Mouse (Mus musculus) spleen, postnatal 14 days (tissue): ENCODE measurements at regions not wholly inside any gene's neighbourhood (a gene's known extent, or its start where the extent isn't known, plus 50 kb on each side); places are given as distances from the start of the nearest gene placed in this dataset.

Experiments
- DNase-seq, 2 experiments: peaks; one replicate each; pipeline ENCODE4 v3.0.0; 2021 to 2022; ENCODE audit warnings: low spot score in 2 of 2

DNA sequence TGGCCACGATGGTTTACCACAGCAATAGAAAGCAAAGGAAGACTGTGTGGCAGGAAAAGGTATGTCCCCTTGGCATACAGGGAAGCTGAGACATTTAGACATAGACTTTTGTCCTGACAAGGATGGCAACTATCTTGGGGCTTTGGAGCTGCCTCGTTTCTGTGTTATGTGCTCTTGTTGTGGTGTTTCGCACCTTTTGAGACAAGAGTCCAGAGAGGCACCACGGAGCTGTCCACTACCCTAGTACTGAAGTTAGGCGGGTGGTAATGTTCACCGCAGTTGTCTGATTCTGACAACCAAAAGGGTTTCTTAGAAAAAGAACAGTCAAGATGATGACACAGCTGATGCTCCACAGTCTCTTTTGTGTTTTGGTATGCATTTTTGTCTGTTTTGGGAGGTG is 90.9 kb upstream of the Got2 start:
- DNase-seq, result no peak

DNA sequence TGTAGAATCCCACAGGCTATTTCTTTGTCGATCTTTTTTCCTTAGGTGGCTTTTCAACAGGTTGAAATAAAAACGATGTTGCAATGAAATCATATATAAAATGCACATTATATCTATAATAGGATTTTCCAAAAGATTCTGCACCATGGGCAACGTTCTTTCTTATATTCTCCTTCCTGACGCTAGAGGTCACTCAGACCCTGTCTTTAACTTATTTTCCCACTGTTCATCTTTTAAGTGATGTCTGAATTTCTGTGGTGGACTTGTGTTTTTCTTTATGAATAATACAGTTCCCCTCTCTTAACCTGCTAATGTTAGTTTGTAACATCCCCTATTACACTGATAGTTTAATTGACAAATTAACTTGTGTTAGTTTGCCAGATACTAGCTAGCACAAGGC is 86.5 kb upstream of the Got2 start:
- no peak for DNase-seq

DNA sequence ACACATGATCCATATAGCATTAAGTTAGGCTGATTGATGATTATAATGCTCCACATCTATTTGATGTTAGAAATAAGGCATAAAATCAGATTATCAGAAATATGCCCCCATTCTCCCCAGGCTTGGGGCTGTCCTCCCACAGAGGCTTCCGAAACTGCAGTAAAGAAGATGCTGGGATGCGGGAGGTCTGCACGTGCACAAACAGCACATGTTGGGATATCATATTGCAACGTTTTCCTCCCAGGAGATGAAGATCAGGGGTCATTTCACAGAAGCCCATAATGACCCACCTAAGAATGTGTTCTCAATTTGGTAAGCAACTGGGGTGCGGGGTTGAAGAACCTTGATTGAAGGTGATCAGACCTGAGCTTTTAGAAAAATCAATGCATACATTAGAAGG is 85.9 kb upstream of the Got2 start:
- DNase-seq, result no peak

DNA sequence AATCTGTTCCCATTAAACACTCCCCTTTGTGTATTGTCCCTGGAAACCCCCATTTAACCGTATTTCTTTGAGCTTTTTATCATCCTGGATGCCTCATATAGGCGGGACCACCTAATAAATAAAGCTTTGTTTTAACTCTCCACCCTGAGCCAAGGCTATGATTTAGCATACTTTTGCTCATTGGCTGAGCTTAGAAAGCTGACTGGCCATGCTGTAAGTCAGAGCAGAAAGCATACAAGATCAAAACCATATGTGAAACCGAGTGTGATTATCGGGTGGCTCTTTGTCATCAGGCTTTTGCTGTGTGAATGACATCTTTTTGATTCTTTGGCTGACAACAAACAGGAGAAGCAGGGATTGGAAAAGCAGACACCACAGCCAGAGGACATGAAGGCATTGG is 85.2 kb upstream of the Got2 start:
- no peak for DNase-seq

DNA sequence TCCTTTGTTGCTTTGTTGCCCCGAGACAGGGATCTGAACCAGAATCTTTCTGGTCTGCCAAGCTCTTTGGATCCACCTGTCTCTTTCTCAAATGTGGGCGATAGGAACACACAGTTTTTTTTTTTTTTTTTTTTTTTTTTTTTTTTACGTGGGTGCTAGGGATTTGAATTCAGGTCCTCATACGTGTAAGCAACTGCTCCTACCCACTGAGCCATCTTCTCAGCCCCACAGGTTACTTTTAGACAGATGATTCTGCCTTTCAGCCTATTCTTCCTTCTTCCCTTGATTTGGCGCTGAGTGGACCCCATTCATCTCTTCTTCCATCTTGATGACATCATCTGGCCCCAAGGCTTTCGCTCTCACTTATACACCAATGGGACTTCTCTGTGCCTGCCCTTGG is 80.5 kb upstream of the Got2 start:
- no peak for DNase-seq

DNA sequence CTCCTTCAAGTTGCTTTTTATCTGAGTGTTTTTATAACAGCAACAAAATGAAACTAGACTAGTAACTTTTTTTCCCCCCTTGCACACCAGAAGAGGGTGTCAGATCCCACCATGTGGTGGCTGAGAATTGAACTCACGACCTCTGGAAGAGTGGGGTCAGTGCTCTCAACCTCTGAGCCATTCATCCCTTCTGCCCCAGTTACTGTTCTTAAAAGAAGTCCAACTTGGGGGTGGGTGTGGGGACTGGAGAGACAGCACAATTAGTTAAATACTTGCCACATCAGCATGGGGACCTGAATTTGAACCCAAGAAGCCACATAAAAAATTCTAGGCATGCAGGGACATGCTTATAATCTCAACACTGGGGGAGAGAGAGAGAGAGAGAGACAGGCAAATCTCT is 78.1 kb upstream of the Got2 start:
- DNase-seq, result no peak

DNA sequence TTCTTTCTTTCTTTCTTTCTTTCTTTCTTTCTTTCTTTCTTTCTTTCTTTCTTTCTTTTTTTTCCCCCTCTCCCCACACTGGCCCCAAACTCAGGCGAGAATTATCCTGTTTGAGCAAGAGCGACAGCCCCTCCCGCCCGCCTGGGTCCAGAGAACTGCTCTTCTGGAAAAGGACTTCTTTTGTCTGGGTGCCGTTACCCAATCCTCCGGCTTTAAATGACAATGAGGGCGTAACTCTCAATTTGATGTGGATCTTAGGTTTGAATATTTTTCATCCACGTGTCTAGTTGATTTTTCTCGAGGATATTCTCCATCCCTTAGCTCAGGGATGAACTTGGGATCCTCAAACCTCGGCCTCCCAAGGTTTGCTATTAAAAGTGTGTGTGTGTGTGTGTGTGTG is 63.9 kb upstream of the Got2 start:
- no peak for DNase-seq

DNA sequence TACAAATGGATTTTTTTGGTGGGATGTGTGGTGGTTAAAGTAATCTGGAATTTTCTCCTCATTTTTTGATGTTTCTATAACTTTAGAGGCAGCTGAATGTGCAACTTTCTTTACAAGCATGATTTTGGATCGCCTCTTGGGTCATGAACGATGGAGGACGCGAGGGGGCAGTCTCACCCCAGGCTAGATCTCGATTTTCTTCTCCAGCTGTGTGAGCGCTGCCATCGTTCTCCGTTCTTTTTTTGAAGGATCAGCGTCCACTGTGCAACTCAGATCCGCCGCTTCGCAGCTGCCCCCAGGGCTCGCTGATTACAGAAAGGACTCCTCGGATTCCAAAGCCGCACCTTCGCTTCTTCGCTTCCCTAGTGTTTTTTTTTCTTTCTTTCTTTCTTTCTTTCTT is 63.4 kb upstream of the Got2 start:
- DNase-seq, result peak in 1 of 2 experiments; percentile 1
